Mouse (Mus musculus): ENCODE results near the gene Oser1. TPM values are rescaled to one million over a fixed set of nuclear protein-coding genes. Genes with fewer than 3 reads are reported as not detected.
"Not testable (repeated sequence)": the region's sequence is repeated elsewhere in the genome, so short reads cannot be mapped to it uniquely, and the experiment has no call there.

The Oser1 gene
- total RNA-seq, 2 experiments from 2014 or later: 21.6 to 24.2 TPM

DNA sequence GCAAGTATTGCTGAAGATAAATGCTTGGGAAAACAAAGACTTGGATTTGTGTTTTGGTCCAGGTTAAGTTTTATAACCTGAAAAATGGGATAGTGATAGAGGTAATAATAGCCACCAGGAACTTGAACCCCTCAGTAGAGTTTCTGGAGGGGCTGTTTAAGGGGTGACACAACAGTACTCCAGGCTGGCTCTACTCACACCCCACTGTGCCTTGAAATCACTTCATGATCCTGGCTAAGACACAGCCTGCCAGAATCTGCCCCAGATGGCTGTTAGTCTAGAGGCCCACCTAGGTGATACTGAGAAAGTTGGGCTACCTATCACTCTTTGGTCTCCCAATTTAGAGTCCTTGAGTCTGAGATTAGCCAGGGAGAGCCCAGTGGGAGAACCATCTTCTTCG lies 15.0 kb upstream of the Oser1 start:
- no peak for DNase-seq

DNA sequence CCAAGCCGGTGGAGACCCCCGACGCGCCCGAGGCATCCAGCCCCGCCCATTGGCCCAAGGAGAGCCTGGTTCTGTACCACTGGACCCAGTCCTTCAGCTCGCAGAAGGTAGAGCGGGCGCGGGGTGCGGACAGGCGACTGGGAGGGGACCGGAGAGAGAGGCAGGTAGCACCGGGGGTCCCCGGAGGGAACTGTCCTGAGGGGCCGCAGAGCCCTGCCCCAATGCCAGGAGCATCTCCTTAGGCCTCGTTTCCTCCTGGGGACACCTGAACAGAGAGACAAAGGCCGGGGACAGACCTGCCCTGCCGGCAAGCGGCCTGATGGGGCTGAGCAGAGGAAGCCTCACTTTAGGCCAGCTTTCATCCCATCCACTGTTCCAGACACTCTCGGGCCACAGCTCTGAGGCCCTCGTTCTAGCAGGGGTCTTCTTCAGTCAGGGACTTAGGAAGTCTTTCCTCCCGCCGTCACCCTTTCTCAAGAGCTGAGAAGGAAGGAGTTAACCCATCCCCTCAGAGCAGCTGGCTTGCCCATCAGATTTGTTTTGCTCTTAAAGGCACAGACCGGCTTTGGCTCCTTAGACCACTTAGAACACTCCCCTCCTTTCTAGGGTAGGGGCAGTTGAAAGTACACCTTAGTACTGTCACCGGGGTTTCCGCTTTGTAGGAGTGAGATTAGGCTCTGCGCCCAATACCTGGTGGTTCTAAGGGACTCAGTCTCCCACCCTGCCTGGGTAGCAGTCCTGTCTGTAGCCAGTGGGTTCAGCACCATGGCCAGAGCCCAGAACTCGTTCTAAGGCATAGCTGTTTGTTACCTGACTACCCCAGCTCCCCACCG lies 14.3 kb upstream of the Oser1 start:
- DNase-seq: peak; percentile 65

DNA sequence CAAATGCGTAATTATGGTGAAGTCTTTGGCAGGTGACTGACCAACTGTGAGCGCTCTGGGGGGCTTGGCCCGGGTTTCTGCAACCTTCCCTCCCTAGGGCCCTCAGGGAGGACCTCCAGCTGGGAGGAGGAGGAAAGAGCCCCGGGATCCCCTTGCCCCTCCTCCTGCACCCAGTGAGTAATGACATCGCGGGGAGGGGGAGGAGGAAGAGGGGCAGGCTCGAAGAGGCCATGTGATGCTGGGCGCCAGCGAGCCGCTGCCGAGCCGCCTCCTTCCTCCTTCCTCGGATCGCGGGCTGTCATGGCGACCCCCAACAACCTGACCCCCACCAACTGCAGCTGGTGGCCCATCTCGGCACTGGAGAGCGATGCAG lies 13.7 kb upstream of the Oser1 start, which contains the start of gene Gdap1l1:
TSS of gene Gdap1l1 (plus strand) at position 231 of the 373 bp plus-strand sequence.
- DNase-seq: no peak

DNA sequence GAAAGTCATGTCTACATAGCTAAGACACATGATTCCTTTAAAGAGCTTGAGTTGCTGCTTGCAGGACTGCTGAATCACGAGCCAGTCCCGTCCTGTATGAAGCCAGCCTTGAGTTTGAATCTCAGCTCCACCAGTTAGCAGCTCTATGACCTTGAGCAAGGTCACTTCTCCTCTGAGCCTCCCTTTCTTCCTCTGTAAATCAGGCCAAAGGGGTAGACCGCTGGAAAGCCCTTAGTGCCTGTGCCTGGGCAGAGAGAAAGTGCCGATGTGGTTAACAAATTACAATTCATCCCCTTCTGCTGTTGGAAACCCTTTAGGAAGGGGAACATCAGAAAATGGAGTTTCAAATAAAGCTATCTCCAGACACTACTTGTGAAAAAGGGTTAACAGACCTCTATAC lies 13.3 kb upstream of the Oser1 start:
- no peak for DNase-seq

DNA sequence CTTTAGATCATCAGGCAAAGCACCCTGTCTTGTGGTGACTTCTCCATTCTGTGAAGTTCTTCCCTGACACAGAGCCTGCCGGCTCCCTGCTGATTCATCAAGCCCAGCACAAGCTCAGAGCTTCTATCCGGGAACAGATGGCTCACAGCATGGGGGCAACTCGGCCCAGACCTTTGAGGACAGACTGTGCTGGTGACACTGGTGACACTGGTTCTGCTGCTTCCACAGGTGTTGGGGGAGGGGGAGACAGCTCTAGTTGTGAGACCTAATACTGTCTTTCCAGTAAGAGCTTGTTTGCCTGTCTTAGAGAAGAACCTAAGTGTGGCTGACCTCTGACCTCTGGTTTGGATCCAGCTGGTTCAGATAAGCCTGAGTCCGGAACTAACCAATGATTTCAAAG lies 9.5 kb upstream of the Oser1 start:
- no peak for DNase-seq

DNA sequence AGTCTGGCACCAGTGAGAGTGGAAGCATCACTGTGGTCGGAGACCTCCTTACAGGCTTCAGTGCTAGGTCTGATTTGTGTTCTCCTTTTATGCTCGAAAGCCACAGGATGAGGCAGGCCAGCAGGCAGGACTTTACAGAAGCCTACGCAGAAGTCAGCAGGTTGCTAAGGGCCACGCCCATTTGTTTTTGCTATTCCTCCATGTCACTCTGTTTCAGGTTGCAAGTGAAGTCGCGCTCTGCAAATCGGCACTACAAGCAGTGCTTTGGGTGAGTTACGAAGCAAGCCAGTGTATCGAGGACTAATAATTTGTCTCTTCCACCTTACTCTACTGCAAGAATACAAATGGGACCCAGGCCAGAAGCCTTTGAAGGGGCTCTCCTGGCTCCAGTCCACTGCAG lies 6.8 kb upstream of the Oser1 start:
- DNase-seq: no peak

DNA sequence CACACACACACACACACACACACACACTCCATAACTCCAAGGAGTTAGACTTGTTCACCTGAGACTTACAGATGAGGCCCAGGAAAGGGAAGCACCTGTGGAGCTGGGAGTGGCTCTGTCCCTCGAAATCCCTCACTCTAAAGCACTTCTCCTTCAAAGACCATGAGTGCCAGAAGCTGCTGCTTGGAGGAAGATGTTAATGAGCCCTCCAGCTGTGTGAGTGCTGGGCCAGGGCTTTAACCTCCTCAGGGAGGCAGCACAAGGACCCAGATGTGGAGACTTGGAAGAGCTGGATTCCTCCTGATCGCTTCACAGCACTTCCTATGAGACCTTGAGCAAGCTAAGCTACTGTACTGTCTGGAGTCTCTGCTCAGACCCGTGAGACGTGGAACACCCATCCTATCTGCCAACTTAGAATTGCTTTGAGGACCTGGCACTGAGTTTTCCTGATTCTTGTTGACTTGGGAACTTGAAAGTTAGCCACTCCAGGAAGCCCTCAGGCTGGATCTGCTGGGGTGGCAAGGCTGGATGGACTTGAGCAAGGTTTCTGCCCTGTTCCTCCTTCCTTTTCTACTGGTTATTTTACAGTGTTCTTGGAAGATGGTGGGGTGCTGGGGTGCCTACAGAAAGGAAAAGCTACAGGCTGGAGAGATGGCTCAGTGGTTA lies 4.0 kb upstream of the Oser1 start:
- no peak for DNase-seq

DNA sequence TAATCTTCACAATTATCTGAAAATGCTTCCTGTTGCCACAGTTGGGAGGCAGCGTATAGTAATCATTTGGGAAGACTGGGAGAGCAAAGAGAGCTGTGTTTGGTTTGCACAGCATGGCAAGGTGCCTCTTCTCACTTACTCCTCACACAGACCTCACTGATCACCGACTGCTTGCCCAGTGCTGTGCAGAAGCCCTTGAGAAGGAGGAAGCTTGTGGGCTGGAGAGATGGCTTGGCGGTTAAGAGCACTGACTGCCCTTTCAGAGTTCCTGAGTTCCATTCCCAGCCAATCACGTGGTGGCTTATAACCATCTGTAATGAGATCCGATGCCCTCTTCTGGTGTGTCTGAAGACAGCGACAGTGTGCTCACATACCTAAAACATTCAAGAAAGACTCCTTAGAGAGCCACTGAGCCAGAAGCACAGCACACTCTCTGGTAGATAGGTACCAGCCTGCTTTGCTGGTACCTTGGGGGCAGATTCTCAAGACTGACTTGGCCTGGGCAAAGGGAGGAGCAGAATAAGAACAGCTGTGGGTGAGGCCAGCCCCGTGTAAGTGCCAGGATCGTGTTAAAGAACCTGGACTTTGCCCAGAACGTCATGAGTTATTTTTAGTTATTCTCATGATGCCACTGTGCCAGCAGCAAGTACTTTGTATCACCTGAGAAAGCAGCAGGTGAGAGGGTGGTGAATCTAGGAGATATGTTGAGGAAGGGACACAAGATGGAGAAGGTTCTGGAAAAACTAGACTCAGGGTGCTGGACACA lies 1.4 kb downstream of the Oser1 start:
- no peak for DNase-seq

DNA sequence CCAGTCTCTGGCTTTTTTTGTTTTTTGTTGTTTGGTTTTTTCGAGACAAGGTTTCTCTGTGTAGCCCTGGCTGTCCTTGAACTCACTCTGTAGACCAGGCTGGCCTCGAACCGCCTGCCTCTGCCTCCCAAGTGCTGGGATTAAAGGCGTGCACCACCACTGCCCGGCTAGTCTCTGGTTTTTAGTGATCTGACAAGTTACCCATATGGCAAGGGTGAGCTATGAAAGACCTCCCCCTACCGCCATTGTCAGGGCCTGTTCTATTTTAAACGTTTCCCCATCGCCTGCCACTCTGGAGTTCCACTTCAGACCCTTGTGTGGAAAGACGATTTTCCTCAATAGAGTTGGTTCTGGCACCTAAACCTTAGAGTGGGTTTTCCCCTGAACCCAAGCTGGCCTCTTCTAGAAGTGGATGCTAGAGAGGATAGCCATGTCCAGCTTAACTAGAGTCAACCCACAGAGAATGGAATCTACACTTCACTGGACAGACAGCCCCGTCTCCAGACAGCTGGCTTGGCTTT lies 4.1 kb downstream of the Oser1 start:
- DNase-seq: no peak

DNA sequence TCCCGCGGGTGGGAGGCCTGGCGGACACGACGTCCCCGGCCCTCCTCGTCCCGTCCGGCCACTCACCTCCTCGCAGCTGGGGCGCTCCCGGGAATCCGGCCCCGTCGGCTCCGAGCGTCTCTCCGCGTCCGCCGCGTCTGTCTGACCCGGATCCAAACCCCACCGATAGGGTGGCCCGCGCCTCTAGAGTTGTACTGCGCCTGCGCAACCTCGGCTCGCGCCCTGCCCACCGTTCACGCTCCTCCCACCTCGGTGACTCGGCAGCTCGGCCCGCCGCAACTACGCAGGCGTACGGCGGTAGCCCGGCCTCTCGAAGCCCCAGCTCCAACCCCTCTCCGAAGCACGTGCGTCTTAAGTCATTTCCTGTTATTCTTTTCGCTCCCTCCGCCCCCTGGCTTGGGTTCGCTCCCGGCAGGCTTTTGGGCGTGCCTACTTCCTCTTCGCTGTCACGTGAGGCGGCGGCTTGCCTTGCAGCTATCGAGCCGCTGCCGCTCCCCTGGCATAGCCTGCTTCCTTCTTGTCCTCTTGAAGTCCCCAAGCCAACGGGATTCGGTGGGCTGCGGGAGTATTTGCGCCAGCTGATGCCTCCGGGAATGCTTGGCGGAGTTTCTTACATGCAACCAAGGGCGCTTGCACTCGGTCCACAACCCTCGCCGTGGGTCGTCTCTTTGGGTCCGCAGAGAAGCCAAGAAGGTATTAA lies 5.0 kb downstream of the Oser1 start:
- DNase-seq: peak; percentile 100

DNA sequence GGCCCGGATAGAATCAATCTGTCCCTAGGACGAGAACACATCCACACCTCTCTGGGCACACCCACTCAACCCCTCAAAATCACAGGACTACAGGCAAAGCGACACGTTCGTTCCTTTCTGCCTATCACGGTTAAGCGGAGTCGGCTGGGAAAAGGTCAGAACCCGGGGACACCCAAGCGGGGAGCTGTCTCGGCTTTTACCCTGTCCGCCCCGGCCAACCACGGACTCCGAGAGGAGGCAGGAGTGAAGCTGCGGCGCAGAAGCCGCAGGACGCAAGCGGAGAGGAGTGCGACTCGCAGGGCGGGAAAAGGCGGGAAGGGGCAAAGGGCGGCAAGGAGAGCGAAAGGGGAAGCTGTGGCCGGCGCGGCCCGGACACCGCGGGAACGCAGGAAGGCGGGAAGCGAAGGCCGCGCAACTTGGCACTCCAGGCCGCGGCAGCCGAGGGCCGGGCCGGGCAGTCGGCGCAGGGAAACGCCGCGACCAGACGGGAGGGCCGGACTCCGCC lies 5.6 kb downstream of the Oser1 start:
- DNase-seq: no peak

DNA sequence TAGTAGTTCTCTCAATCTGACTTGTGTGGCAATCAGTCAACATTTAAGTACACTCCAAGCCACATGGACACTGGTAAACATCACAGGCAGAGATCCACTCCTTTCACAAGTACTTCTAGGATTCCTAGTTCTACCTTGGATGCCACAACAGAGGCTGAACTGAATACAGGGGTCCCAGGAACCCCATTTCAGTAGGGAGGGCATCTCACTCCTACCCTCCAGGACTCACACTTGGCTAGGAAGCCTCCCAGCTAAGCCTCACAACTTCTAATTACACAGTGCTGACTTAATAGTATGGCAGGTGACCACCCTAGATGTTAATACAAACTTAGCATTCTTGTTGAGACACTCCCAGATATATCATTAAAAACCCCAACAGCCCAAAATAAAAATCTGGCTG lies 6.7 kb downstream of the Oser1 start:
- no peak for DNase-seq

DNA sequence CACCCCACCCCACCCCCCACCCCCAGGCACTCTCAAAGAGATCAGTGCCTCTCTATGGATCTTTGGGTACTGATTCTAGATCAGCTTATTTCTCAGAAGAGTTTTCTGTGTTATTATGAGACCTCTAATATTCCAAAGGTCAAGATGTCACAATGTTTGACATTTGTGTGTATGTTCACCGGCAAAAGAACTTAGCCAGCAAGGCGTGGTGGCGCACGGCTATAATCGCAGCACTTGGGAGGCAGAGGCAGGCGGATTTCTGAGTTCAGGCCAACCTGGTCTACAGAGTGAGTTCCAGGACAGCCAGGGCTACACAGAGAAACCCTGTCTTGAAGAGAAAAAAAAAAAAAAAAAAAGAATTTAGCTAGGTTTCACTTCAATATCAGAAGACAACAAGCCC lies 7.5 kb downstream of the Oser1 start:
- DNase-seq: no peak

DNA sequence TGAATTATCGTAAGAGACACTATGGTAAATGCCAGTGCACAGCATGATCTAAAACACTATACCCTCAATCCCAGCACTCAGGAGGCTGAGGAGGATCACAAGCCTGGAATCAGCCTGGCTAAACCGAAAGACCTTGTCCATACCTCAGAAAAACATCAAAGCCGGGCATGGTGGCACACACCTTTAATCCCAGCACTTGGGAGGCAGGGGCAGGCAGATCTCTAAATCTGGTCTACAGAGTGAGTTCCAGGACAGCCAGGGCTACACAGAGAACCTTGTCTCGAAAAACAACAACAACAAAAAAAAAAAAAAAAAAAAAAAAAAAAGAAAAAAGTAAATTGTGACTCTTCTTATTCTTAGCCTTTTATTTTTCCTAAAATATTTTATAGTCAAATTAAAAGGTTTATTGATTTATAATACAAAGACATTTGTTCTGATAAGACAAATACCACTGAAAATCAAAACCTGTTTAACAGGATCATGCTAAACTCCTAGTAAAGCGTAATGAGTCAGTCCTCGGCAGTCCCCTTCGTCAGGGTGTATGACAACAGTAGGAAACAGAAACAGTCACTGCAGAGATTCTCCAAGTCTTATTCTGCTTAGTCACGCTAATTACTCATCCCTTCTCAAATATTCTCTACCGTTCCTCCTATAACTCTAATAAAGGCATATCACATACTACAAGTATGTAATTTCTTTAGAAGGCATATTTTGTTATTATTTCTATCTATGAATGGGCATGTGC lies 11.5 kb downstream of the Oser1 start:
- no peak for DNase-seq

DNA sequence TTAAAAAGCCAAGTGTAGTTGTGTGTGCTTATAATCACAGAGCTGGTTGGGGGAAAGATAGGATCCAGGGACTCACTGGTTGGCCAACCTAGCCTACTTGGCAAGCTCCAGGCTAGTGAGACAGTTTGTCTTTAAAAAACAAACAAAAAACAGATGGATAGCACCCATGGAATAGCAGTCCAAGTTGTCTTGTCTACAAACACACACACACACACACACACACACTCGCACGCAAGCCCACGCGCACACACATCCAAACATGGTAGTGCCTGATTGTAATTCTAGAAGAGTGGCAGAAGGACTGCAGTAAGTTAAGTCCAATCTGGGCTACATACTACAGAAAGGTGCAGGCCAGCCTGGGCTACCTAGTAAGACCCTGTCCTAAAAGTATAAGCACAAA lies 12.1 kb downstream of the Oser1 start:
- DNase-seq: no peak

DNA sequence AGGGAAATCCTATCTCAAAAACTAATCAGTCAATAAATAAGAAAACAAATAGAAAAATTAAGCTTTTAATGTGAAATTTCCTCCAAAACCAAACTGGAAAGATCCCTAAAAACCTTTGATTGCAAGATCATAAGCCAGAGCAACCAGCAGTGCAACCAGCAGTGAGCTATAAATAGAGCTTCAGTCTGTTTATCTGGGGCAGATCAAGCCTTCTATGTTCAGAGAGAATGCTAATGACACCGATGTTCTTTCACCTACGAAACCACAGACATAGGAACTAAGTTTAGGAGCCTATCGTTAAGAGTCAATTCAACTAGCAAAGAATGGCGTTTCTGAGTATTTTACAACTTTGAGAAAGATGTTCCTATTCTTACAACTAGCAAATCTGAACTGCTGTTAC lies 12.7 kb downstream of the Oser1 start:
- DNase-seq: no peak

DNA sequence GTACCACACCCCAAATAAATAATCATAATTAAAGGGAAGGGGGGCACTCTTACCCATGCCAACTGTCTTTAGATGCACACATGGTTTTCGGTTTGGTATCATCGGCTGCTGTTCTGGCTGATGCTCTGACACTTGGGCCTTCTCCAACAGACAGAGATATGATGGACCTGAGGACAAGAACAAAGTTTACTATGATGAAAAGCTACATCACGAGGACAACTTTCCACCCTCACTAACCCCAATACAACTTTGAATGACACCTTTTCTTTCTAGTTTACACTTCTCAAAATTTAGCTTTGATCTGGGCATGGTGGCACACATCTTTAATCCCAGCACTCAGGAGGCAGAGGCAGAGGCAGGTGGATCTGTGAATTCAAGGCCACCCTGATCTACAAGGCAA lies 13.2 kb downstream of the Oser1 start:
- not testable (repeated sequence) for DNase-seq

DNA sequence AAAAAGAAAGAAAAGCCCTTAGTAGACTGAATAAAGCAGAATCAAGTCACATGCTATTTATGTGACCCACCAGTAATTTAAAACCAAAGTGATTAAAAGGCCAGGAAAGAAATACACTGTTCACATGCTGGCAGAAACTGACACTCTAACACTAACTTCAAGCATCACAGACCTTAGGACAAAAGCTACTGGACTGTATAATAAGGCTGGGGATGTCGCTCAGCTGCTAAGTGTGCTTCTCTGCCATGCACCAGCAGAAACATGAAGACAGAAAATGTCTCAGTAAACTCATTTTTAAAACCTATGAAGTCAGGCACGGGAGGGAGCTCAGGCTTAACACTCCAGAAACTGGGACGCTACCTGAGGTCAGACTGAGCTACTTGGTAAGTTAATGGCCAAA lies 14.3 kb downstream of the Oser1 start:
- DNase-seq: no peak

DNA sequence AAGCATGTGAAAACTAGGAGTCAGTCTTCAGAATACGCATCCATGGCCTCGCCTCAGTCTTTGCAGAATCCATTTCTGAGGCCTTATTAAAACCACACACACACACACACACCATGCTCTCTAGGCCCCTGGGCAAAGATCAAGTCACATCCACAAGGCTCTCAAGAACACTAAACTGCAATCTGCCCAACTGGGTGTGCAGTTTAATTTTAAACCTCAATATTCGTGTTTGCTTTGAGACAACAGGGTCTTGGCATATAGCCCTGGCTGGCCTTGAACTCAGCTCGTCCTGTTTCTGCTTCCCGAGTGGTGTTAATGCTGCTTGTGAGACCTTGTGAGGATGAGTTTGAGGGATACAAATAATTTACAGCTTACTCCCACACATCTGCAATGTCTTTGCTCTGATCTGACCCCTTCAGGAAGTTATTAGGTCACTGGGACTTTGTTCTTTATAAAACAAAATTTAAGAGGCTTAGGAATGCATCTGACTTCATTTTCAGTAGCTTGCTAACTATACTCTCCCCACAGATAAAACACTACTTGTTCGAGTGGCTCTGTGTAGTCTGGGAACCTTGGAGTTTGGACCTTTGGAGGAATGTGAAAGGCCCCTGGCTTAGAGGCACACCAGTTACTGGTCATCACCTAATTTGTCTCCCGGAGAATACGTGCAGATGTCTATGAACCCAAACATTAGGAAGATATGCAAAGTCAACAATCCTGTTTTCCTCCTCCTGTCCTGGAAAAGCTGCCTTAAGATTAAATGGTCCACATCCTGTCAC lies 20.3 kb downstream of the Oser1 start:
- no peak for DNase-seq

DNA sequence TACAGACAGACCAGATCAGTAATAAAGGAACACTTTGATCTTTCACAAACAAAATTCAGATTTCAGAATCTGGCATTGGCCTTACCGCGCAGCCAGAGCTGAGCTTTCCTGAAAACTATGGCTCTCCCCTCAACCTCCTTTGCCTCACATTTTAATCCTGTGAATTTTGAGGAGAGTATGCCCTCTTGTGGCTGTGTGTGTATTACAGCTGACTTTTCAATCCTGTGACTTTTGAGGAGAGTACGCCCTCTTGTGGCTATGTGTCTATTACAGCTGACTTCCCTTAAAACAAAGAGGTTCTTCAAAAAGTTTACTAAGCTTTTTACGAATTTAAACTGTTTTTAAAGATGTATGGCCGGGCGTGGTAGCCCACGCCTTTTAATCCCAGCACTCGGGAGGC lies 23.3 kb downstream of the Oser1 start:
- DNase-seq: peak; percentile 91

DNA sequence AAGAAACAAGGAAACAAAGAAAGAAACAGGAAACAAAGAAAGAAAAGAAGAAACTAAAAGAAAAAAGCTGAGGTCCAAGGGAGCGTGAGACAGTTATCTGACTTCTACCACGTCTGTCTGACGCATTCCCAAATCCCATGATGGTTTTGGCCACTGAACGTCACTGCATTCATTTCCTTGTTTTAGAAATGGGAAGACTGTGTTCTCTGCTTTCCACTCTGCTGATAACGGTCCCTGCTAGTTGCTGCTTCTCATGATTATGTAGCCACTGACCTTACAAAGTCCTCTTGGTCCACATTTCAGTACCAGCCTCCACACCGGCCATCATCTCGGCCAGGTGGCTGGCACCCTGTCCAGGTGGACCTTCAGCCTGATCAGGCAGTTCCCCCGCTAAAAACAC lies 25.3 kb downstream of the Oser1 start:
- DNase-seq: peak; percentile 60

Data from heart, postnatal 4 days (tissue).